Mouse (Mus musculus): ENCODE measurements around the gene Fam117b. TPM values are rescaled to one million over a fixed set of nuclear protein-coding genes. Genes with fewer than 3 reads are reported as not detected.

Fam117b gene
- total RNA-seq, 2 experiments from 2014 or later = 4.2 to 5.5 TPM

GRCm38 (mm10) chr1:59910941-59911340 is 1.9 kb upstream of the Fam117b start:
- intact Hi-C loops (cut with DNase I) = no loop called here

GRCm38 (mm10) chr1:59913195-59913868 is 526 bp downstream of the Fam117b start:
- DNase-seq = peak; percentile 8 to 33
- intact Hi-C loops (cut with DNase I) = no loop called here

More at GRCm38 (mm10) chr1:59910941-59911340, 1.9 kb upstream of the Fam117b start:
- no peak for DNase-seq

- intact Hi-C loops (cut with DNase I) = no loop called here
- DNase-seq = no peak
Observed at GRCm38 (mm10) chr1:59913869-59914225, 1.0 kb downstream of the Fam117b start.

- no peak for DNase-seq
- intact Hi-C loops (cut with DNase I) = no loop called here
Observed at GRCm38 (mm10) chr1:59914799-59915198, 2.0 kb downstream of the Fam117b start.

GRCm38 (mm10) chr1:59915843-59916610 is 3.2 kb downstream of the Fam117b start:
- intact Hi-C loops (cut with DNase I) = no loop called here

GRCm38 (mm10) chr1:59917401-59917800 is 4.6 kb downstream of the Fam117b start:
- intact Hi-C loops (cut with DNase I) = no loop called here
- DNase-seq = no peak

More at GRCm38 (mm10) chr1:59915843-59916610, 3.2 kb downstream of the Fam117b start:
- no peak for DNase-seq

GRCm38 (mm10) chr1:59918075-59918474 is 5.3 kb downstream of the Fam117b start:
- no peak for DNase-seq
- intact Hi-C loops (cut with DNase I) = no loop called here

GRCm38 (mm10) chr1:59923201-59923600 is 10.4 kb downstream of the Fam117b start:
- no peak for DNase-seq
- intact Hi-C loops (cut with DNase I) = no loop called here

GRCm38 (mm10) chr1:59923673-59924072 is 10.9 kb downstream of the Fam117b start:
- intact Hi-C loops (cut with DNase I) = no loop called here
- no peak for DNase-seq

- no peak for DNase-seq
Observed at GRCm38 (mm10) chr1:59924411-59924810, 11.6 kb downstream of the Fam117b start.

GRCm38 (mm10) chr1:59926021-59926672 is 13.3 kb downstream of the Fam117b start:
- intact Hi-C loops (cut with DNase I) = no loop called here
- no peak for DNase-seq

More at GRCm38 (mm10) chr1:59924411-59924810, 11.6 kb downstream of the Fam117b start:
- intact Hi-C loops (cut with DNase I) = no loop called here

- no peak for DNase-seq
- intact Hi-C loops (cut with DNase I) = no loop called here
Observed at GRCm38 (mm10) chr1:59927131-59927680, 14.4 kb downstream of the Fam117b start.

- intact Hi-C loops (cut with DNase I) = no loop called here
- DNase-seq = no peak
Observed at GRCm38 (mm10) chr1:59930926-59931325, 18.1 kb downstream of the Fam117b start.

GRCm38 (mm10) chr1:59932991-59933390 is 20.2 kb downstream of the Fam117b start:
- intact Hi-C loops (cut with DNase I) = no loop called here
- no peak for DNase-seq

GRCm38 (mm10) chr1:59941063-59941462 is 28.3 kb downstream of the Fam117b start:
- intact Hi-C loops (cut with DNase I) = no loop called here
- no peak for DNase-seq

- no peak for DNase-seq
- intact Hi-C loops (cut with DNase I) = no loop called here
Observed at GRCm38 (mm10) chr1:59942057-59942790, 29.4 kb downstream of the Fam117b start.

GRCm38 (mm10) chr1:59943825-59944224 is 31.0 kb downstream of the Fam117b start:
- no peak for DNase-seq
- intact Hi-C loops (cut with DNase I) = no loop called here

- DNase-seq = no peak
- intact Hi-C loops (cut with DNase I) = no loop called here
Observed at GRCm38 (mm10) chr1:59945969-59946368, 33.2 kb downstream of the Fam117b start.

- DNase-seq = no peak
- intact Hi-C loops (cut with DNase I) = no loop called here
Observed at GRCm38 (mm10) chr1:59947509-59947908, 34.7 kb downstream of the Fam117b start.

- intact Hi-C loops (cut with DNase I) = no loop called here
- no peak for DNase-seq
Observed at GRCm38 (mm10) chr1:59957206-59957605, 44.4 kb downstream of the Fam117b start.
